Mouse (Mus musculus): ENCODE measurements around the gene Sar1b.

- no peak for TF ChIP-seq POLR2A (IDR thresholded peaks at IDR 0.05; ENCODE audit: borderline replicate concordance, low read depth, low read length)
- no peak for TF ChIP-seq CTCF (IDR thresholded peaks at IDR 0.05; ENCODE audit: low read depth, low read length)
Measured at GRCm38 (mm10) chr11:51775507-51775906, 12.0 kb downstream of the Sar1b start.

Data from bone marrow macrophage, adult 2 months (primary cell).